Mouse (Mus musculus): Measurements from ENCODE around the gene Bmp2k.
A peak's percentile ranks its signal among the peaks of the same experiment; 100 is the strongest.

Gene Bmp2k

GRCm38 (mm10) chr5:96997310-96997801 is at the start of gene Bmp2k:
Bmp2k (plus strand) TSS chr5:96997689.
- peak; percentile 91 for DNase-seq

GRCm38 (mm10) chr5:96948856-96949527 is 48.5 kb upstream of the Bmp2k start:
- no peak for DNase-seq

- no peak for DNase-seq
Observed at GRCm38 (mm10) chr5:96949839-96950666, 47.4 kb upstream of the Bmp2k start.

GRCm38 (mm10) chr5:96950667-96951492 is 46.6 kb upstream of the Bmp2k start:
- no peak for DNase-seq

GRCm38 (mm10) chr5:96951493-96952105 is 45.9 kb upstream of the Bmp2k start:
- DNase-seq = no peak

- DNase-seq = no peak
Observed at GRCm38 (mm10) chr5:96954040-96954439, 43.4 kb upstream of the Bmp2k start.

- no peak for DNase-seq
Observed at GRCm38 (mm10) chr5:96954466-96955027, 42.9 kb upstream of the Bmp2k start.

GRCm38 (mm10) chr5:96956926-96957325 is 40.6 kb upstream of the Bmp2k start:
- no peak for DNase-seq

- DNase-seq = no peak
Observed at GRCm38 (mm10) chr5:96961122-96961521, 36.4 kb upstream of the Bmp2k start.

- DNase-seq = no peak
Observed at GRCm38 (mm10) chr5:96961852-96962251, 35.6 kb upstream of the Bmp2k start.

GRCm38 (mm10) chr5:96962252-96962933 is 35.1 kb upstream of the Bmp2k start:
- no peak for DNase-seq

- no peak for DNase-seq
Observed at GRCm38 (mm10) chr5:96962934-96963301, 34.6 kb upstream of the Bmp2k start.

GRCm38 (mm10) chr5:96964062-96965028 is 33.1 kb upstream of the Bmp2k start:
- no peak for DNase-seq

- no peak for DNase-seq
Observed at GRCm38 (mm10) chr5:96965029-96965403, 32.5 kb upstream of the Bmp2k start.

- no peak for DNase-seq
Observed at GRCm38 (mm10) chr5:96965503-96965902, 32.0 kb upstream of the Bmp2k start.

GRCm38 (mm10) chr5:96968628-96969027 is 28.9 kb upstream of the Bmp2k start:
- no peak for DNase-seq

- no peak for DNase-seq
Observed at GRCm38 (mm10) chr5:96969032-96969431, 28.5 kb upstream of the Bmp2k start.

GRCm38 (mm10) chr5:96969705-96970471 is 27.6 kb upstream of the Bmp2k start:
- DNase-seq = no peak

- no peak for DNase-seq
Observed at GRCm38 (mm10) chr5:96970472-96970848, 27.0 kb upstream of the Bmp2k start.

All from lung, postnatal 10 days (tissue).